Mouse (Mus musculus) testis, adult 2 months (tissue): ENCODE data around the gene Ifna6. TPM values are rescaled to one million over a fixed set of nuclear protein-coding genes. Genes with fewer than 3 reads are reported as not detected.
"Not testable (repeated sequence)": the region's sequence is repeated elsewhere in the genome, so short reads cannot be mapped to it uniquely, and the experiment has no call there.

Experiments used
- H3K27ac ChIP-seq: fragments of 200-500 bp; 2 replicates; pipeline ENCODE4 v1.5.1; 2012; ENCODE audit warnings: low read depth, low read length; ENCODE audit not compliant: control insufficient read depth, insufficient read depth
- H3K27me3 ChIP-seq: fragments of 200-500 bp; 2 replicates; pipeline ENCODE4 v1.6.1; 2012; ENCODE audit warnings: mild to moderate bottlenecking, low read length, moderate library complexity; ENCODE audit not compliant: control insufficient read depth, insufficient read depth
- H3K36me3 ChIP-seq: fragments of 200-500 bp; 2 replicates; pipeline ENCODE4 v1.6.1; 2012; ENCODE audit warnings: mild to moderate bottlenecking, low read length; ENCODE audit not compliant: control insufficient read depth, insufficient read depth
- H3K4me1 ChIP-seq: fragments of 200-500 bp; 2 replicates; pipeline ENCODE4 v1.6.1; 2012; ENCODE audit warnings: low read length; ENCODE audit not compliant: control insufficient read depth, insufficient read depth
- H3K4me3 ChIP-seq: fragments of 200-500 bp; 2 replicates; pipeline ENCODE4 v1.5.1; 2012; ENCODE audit warnings: low read depth, mild to moderate bottlenecking, low read length, moderate library complexity, mixed read lengths; ENCODE audit not compliant: control insufficient read depth
- CTCF ChIP-seq: fragments of 200-500 bp; IDR thresholded peaks from 2 replicates; pipeline ENCODE4 v1.5.1; 2012; ENCODE audit warnings: low read depth, mild to moderate bottlenecking, inconsistent platforms, low read length, moderate library complexity; ENCODE audit not compliant: control insufficient read depth, insufficient read depth, insufficient replicate concordance
- polyA plus RNA-seq: library from polyadenylated mRNA; depleted of rRNA; stranded (reverse); fragments of >200 nt; gene quantifications from 2 replicates; pipeline ENCODE4 v1.2.3, GENCODE M21; 2012; rRNA removed

Gene Ifna6
- not detected in 2 replicates for polyA plus RNA-seq

GRCm38 (mm10) chr4:88827116-88827515, at the start of gene Ifna6:
Gene Ifna6 (plus strand): TSS chr4:88827416.
- H3K4me3 ChIP-seq, H3K27ac ChIP-seq, H3K36me3 ChIP-seq, H3K4me1 ChIP-seq, H3K27me3 ChIP-seq: not testable (repeated sequence)

DNA sequence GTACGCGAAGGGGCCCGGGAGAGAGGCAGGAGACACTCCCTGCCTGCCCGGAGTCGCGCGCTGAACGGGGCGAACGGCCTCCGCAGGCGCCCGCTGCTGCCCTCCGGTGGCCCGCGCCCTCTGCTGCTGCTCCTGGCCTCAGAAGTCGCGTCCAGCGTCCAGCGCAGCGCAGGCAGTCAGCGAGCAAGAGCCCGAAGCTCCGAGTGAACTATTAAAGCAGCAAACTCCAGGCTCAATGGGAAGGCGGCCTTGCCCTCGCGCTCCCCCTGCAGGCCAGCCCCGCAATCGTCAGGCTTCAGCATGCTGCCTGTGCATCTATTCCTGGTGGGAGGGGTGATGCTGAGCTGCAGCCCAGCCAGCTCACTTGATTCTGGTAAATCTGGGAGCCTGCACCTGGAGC, 47.7 kb upstream of the Ifna6 start, which contains the start of gene Gm13272:
TSS of gene Gm13272 (plus strand) at position 301 of the 400 bp plus-strand sequence.
- H3K27me3 ChIP-seq, H3K4me3 ChIP-seq, H3K36me3 ChIP-seq, H3K27ac ChIP-seq, H3K4me1 ChIP-seq: not testable (repeated sequence)

GRCm38 (mm10) chr4:88780320-88780719, 46.9 kb upstream of the Ifna6 start:
- H3K27me3 ChIP-seq, H3K4me1 ChIP-seq, H3K4me3 ChIP-seq, H3K27ac ChIP-seq, H3K36me3 ChIP-seq: not testable (repeated sequence)

DNA sequence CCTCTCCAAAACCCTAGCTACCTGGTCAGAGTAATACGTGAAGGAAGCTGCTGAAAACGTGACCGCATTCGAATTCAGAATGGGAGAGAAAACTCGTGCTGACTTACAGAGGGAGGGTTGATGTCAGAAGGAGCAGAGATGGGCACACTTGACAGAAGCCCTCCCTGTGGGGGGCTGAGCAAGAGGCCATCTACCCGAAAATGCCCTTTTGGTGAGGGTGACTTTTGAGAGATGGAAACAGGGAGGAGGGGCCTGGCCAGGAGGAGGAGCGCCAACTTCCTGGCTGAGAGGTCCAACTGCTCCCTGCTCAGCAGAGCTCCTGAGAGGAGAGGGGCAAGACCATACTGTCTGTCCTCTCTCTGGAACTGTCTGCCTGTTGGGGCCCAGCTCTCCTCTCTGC, 45.4 kb upstream of the Ifna6 start, which contains the start of gene Ifnz:
TSS of gene Ifnz (plus strand) at position 301 of the 400 bp plus-strand sequence.
- H3K27me3 ChIP-seq, H3K4me1 ChIP-seq, H3K27ac ChIP-seq, H3K4me3 ChIP-seq, H3K36me3 ChIP-seq: not testable (repeated sequence)

- H3K27ac ChIP-seq, H3K4me1 ChIP-seq, H3K36me3 ChIP-seq, H3K27me3 ChIP-seq, H3K4me3 ChIP-seq: not testable (repeated sequence)
Observed at GRCm38 (mm10) chr4:88782335-88782734, 44.9 kb upstream of the Ifna6 start.

DNA sequence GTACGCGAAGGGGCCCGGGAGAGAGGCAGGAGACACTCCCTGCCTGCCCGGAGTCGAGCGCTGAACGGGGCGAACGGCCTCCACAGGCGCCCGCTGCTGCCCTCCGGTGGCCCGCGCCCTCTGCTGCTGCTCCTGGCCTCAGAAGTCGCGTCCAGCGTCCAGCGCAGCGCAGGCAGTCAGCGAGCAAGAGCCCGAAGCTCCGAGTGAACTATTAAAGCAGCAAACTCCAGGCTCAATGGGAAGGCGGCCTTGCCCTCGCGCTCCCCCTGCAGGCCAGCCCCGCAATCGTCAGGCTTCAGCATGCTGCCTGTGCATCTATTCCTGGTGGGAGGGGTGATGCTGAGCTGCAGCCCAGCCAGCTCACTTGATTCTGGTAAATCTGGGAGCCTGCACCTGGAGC, 41.8 kb upstream of the Ifna6 start, which contains the start of gene Gm13276:
TSS of gene Gm13276 (plus strand) at position 301 of the 400 bp plus-strand sequence.
- not testable (repeated sequence) for H3K27me3 ChIP-seq, H3K36me3 ChIP-seq, H3K4me3 ChIP-seq, H3K27ac ChIP-seq, H3K4me1 ChIP-seq

GRCm38 (mm10) chr4:88788402-88788801, 38.8 kb upstream of the Ifna6 start, which contains the start of gene Gm13277:
Gene Gm13277 (plus strand): TSS chr4:88788632.
- not testable (repeated sequence) for H3K36me3 ChIP-seq, H3K27ac ChIP-seq, H3K27me3 ChIP-seq, H3K4me3 ChIP-seq, H3K4me1 ChIP-seq
- TF ChIP-seq CTCF, result peak; percentile 27; the same call in 1 of the 2 replicates

GRCm38 (mm10) chr4:88791250-88791649, 36.0 kb upstream of the Ifna6 start, which contains the start of gene Gm13278:
Gene Gm13278 (plus strand): TSS chr4:88791550.
- not testable (repeated sequence) for H3K36me3 ChIP-seq, H3K4me3 ChIP-seq, H3K4me1 ChIP-seq

GRCm38 (mm10) chr4:88793936-88794675, 33.1 kb upstream of the Ifna6 start, which contains the start of gene Gm13275:
Gene Gm13275 (plus strand): TSS chr4:88794487.
- H3K4me3 ChIP-seq, H3K27ac ChIP-seq, H3K36me3 ChIP-seq, H3K4me1 ChIP-seq, H3K27me3 ChIP-seq: not testable (repeated sequence)

More at GRCm38 (mm10) chr4:88791250-88791649, 36.0 kb upstream of the Ifna6 start, which contains the start of gene Gm13278:
- not testable (repeated sequence) for H3K27me3 ChIP-seq, H3K27ac ChIP-seq

GRCm38 (mm10) chr4:88797097-88797496, 30.1 kb upstream of the Ifna6 start, which contains the start of gene Gm13279:
Gene Gm13279 (plus strand): TSS chr4:88797397.
- not testable (repeated sequence) for H3K36me3 ChIP-seq, H3K4me1 ChIP-seq, H3K27me3 ChIP-seq, H3K27ac ChIP-seq, H3K4me3 ChIP-seq

DNA sequence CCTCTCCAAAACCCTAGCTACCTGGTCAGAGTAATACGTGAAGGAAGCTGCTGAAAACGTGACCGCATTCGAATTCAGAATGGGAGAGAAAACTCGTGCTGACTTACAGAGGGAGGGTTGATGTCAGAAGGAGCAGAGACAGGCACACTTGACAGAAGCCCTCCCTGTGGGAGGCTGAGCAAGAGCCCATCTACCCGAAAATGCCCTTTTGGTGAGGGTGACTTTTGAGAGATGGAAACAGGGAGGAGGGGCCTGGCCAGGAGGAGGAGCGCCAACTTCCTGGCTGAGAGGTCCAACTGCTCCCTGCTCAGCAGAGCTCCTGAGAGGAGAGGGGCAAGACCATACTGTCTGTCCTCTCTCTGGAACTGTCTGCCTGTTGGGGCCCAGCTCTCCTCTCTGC, 27.9 kb upstream of the Ifna6 start, which contains the start of gene Gm13285:
TSS of gene Gm13285 (plus strand) at position 301 of the 400 bp plus-strand sequence.
- not testable (repeated sequence) for H3K27me3 ChIP-seq, H3K4me1 ChIP-seq, H3K27ac ChIP-seq, H3K4me3 ChIP-seq, H3K36me3 ChIP-seq

DNA sequence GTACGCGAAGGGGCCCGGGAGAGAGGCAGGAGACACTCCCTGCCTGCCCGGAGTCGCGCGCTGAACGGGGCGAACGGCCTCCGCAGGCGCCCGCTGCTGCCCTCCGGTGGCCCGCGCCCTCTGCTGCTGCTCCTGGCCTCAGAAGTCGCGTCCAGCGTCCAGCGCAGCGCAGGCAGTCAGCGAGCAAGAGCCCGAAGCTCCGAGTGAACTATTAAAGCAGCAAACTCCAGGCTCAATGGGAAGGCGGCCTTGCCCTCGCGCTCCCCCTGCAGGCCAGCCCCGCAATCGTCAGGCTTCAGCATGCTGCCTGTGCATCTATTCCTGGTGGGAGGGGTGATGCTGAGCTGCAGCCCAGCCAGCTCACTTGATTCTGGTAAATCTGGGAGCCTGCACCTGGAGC, 24.3 kb upstream of the Ifna6 start, which contains the start of gene Gm13287:
TSS of gene Gm13287 (plus strand) at position 301 of the 400 bp plus-strand sequence.
- not testable (repeated sequence) for H3K27ac ChIP-seq, H3K4me1 ChIP-seq, H3K36me3 ChIP-seq, H3K27me3 ChIP-seq, H3K4me3 ChIP-seq
